Mouse (Mus musculus) erythroblast, embryonic 14.5 days (primary cell): ENCODE measurements around the gene Keap1.

Experiments
- GATA1 ChIP-seq: IDR thresholded peaks from 2 replicates; pipeline ENCODE4 v1.6.1; 2012; ENCODE audit warnings: low read length, inconsistent platforms, mixed read lengths
- TAL1 ChIP-seq: IDR thresholded peaks from 3 replicates; pipeline ENCODE4 v1.6.1; 2012; ENCODE audit warnings: low read length, inconsistent platforms, mixed read lengths

- no peak for TF ChIP-seq GATA1
- no peak for TF ChIP-seq TAL1
Measured at GRCm38 (mm10) chr9:21180841-21181240, 58.3 kb downstream of the Keap1 start.
